In genomic region chr3:38457041-38457440, GRCm38 (mm10) we compare ENCODE assay signal across 19 mouse cellular contexts.
"Had no signal": no experiment of that assay in that cellular context is flagged by ENCODE, and none has a peak within 500 bp of the region (broad histone marks: within the 10 kb centered on the region; RNA-seq: fewer than 3 reads in every experiment).

No protein-coding gene starts in this region.

- ATAC-seq: liver, postnatal 0 days; midbrain, embryonic 15.5 days had no signal

- DNase-seq: kidney, adult 2 months; kidney, postnatal 25 days; left cerebral cortex, postnatal 4 days; liver, postnatal 0 days; lung, postnatal 10 days; lung, postnatal 36 days; right cerebral cortex, adult 18-20 months; right cerebral cortex, postnatal 14 days; right cerebral cortex, postnatal 4 days; thymus, adult 2 months; thymus, postnatal 14 days; thymus, postnatal 4 days had no signal

- H3K27me3 ChIP-seq: limb, embryonic 12.5 days; limb, embryonic 15.5 days; lung, embryonic 15.5 days; midbrain, embryonic 12.5 days; midbrain, embryonic 15.5 days; neural tube, embryonic 12.5 days; neural tube, embryonic 15.5 days had no signal

- H3K4me3 ChIP-seq: limb, embryonic 12.5 days; limb, embryonic 15.5 days; lung, embryonic 15.5 days; midbrain, embryonic 12.5 days; midbrain, embryonic 15.5 days; neural tube, embryonic 12.5 days; neural tube, embryonic 15.5 days had no signal

- H3K9me3 ChIP-seq: limb, embryonic 12.5 days; limb, embryonic 15.5 days; lung, embryonic 15.5 days; midbrain, embryonic 12.5 days; neural tube, embryonic 12.5 days; neural tube, embryonic 15.5 days had no signal

- H3K4me1 ChIP-seq: limb, embryonic 12.5 days; lung, embryonic 15.5 days; midbrain, embryonic 12.5 days; midbrain, embryonic 15.5 days; neural tube, embryonic 15.5 days had no signal
